Mouse (Mus musculus) forebrain, postnatal 0 days (tissue): ENCODE measurements around the gene Ctu2. TPM values are rescaled to one million over a fixed set of nuclear protein-coding genes. Genes with fewer than 3 reads are reported as not detected.

ENCODE experiments used
- ATAC-seq: fragments of 200-750 bp; cut with Nextera tagmentation; 2 replicates; pipeline ENCODE4 v1.8.0; 2017; ENCODE audit warnings: mild to moderate bottlenecking, moderate library complexity
- DNase-seq: peaks from one replicate; pipeline ENCODE4 v3.0.0-alpha.2; 2015
- H3K27ac ChIP-seq: fragments of 300-500 bp; sonication (generic); 2 replicates; pipeline ENCODE4 v1.5.1; 2014; ENCODE audit warnings: low read depth, mild to moderate bottlenecking, antibody characterized with exemption, low read length, moderate library complexity, mixed read lengths
- H3K27me3 ChIP-seq: fragments of 300-500 bp; sonication (generic); 2 replicates; pipeline ENCODE4 v1.6.1; 2014; ENCODE audit warnings: mild to moderate bottlenecking, low read length, mixed read lengths; ENCODE audit not compliant: insufficient read depth
- H3K36me3 ChIP-seq: fragments of 300-500 bp; sonication (generic); 2 replicates; pipeline ENCODE4 v1.6.1; 2014; ENCODE audit warnings: mild to moderate bottlenecking, moderate library complexity; ENCODE audit not compliant: insufficient read depth
- H3K4me1 ChIP-seq: fragments of 300-500 bp; sonication (generic); 2 replicates; pipeline ENCODE4 v1.6.1; 2014; ENCODE audit warnings: antibody characterized with exemption; ENCODE audit not compliant: insufficient read depth
- H3K4me2 ChIP-seq: fragments of 300-500 bp; sonication (generic); 2 replicates; pipeline ENCODE4 v1.6.1; 2014; ENCODE audit warnings: low read depth, mild to moderate bottlenecking, moderate library complexity
- H3K4me3 ChIP-seq: fragments of 300-500 bp; sonication (generic); 2 replicates; pipeline ENCODE4 v1.5.1; 2014; ENCODE audit warnings: low read depth, low read length, mixed read lengths
- H3K9ac ChIP-seq: fragments of 300-500 bp; sonication (generic); 2 replicates; pipeline ENCODE4 v1.6.1; 2014; ENCODE audit warnings: mild to moderate bottlenecking
- H3K9me3 ChIP-seq: fragments of 300-500 bp; sonication (generic); 2 replicates; pipeline ENCODE4 v1.6.1; 2016; ENCODE audit warnings: low read length
- CTCF ChIP-seq: sonication (generic); IDR thresholded peaks from 2 replicates; pipeline ENCODE4 v1.5.1; 2016; ENCODE audit warnings: antibody characterized with exemption, control low read depth, low read depth
- WGBS: fragments of 180-500 bp; shearing (Covaris S2); extraction: QIAGEN DNeasy Blood & Tissue Kit; methylation state at CpG from one replicate; pipeline ENCODE4 v1.1.7; 2014; 5-methylcytosine and 5-hydroxymethylcytosine counted together
- polyA plus RNA-seq: library from polyadenylated mRNA; unstranded; fragments of >200 nt; fragmentation: Nextera tagmentation; extraction: Ambion mirVana; gene quantifications from 2 replicates; pipeline ENCODE4 v1.2.1, GENCODE M21; 2015
- total RNA-seq: library from RNA; depleted of rRNA; stranded (reverse); fragments of >200 nt; gene quantifications from 2 replicates; pipeline ENCODE4 v1.2.3, GENCODE M21; 2014

Gene Ctu2
- total and polyA plus RNA-seq, 2 experiments from 2014 or later, result 58.0 to 99.5 TPM

DNA sequence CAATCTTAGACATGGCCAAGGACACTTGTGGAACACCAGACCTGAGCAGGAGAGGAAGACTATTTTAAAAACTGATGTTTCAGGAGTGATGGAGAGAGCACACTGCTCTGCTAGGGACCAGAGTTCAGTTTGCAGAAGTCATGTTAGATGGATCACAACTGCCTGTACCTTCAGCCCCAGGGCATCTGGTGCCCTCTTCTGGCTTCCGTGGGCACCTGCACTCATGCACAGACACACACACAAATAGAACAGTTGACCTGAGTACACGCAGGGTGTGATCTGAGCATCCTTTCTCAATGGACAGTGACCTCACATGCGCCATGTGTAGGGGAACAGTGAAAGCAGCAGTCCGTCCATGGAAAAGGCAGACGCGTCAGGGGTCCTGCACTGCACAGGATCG is 7.9 kb downstream of the Ctu2 start:
- 96% methylated on average over 7 of the region's 7 CpGs for WGBS
- ATAC-seq (no peak), DNase-seq (no peak)
- Histone ChIP-seq H3K27me3 (no peaks in the 10 kb centered on the region), H3K4me2 (no peak overlapping the region), H3K36me3 (peaks cover 52% of the 10 kb centered on the region), H3K9me3 (no peaks in the 10 kb centered on the region), H3K9ac (no peak overlapping the region), H3K4me3 (no peak overlapping the region), H3K27ac (no peak overlapping the region), H3K4me1 (no peaks in the 10 kb centered on the region)
- peak; percentile 22; the same call in 1 of the 2 replicates for TF ChIP-seq CTCF

DNA sequence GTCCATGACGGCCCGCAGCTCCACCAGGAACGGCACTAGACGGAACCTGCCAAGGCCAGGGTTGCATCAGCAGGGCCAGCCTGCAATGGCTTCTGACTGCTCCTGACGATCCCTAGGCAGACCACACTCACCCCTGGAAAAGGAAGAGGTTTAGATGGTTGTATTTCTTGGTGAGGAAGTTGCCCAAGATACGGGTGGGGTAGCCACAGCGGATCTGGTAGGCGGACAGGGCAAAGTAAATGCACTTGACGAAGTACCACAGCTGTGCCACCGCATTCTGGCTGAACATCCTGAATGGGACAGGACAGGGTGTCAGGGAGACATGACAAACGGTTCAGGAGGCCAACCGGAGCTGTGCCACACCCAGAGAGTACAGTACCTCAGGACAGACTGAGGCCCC is 8.9 kb downstream of the Ctu2 start:
- no peak for TF ChIP-seq CTCF
- Histone ChIP-seq H3K4me2 (no peak overlapping the region), H3K36me3 (peaks cover 43% of the 10 kb centered on the region), H3K9ac (no peak overlapping the region), H3K9me3 (no peaks in the 10 kb centered on the region), H3K4me3 (no peak overlapping the region), H3K27me3 (no peaks in the 10 kb centered on the region), H3K4me1 (no peaks in the 10 kb centered on the region), H3K27ac (no peak overlapping the region)
- DNase-seq, result no peak
- ATAC-seq, result no peak
- WGBS, result 92% methylated on average over 12 of the region's 12 CpGs

- no peak overlapping the region for H3K4me3 ChIP-seq
- no peak overlapping the region for H3K27ac ChIP-seq
- peaks cover 13% of the 10 kb centered on the region for H3K36me3 ChIP-seq
- H3K27me3 ChIP-seq, result no peaks in the 10 kb centered on the region
- 62% methylated on average over 9 of the region's 9 CpGs for WGBS
- H3K4me2 ChIP-seq, result no peak overlapping the region
- H3K9ac ChIP-seq, result no peak overlapping the region
- no peaks in the 10 kb centered on the region for H3K9me3 ChIP-seq
- ATAC-seq, result peak; percentile 66
- no peaks in the 10 kb centered on the region for H3K4me1 ChIP-seq
- no peak for TF ChIP-seq CTCF
- DNase-seq, result peak; percentile 52
These were observed 12.4 kb downstream of the Ctu2 start for GRCm38 (mm10) chr8:122488387-122488786.

DNA sequence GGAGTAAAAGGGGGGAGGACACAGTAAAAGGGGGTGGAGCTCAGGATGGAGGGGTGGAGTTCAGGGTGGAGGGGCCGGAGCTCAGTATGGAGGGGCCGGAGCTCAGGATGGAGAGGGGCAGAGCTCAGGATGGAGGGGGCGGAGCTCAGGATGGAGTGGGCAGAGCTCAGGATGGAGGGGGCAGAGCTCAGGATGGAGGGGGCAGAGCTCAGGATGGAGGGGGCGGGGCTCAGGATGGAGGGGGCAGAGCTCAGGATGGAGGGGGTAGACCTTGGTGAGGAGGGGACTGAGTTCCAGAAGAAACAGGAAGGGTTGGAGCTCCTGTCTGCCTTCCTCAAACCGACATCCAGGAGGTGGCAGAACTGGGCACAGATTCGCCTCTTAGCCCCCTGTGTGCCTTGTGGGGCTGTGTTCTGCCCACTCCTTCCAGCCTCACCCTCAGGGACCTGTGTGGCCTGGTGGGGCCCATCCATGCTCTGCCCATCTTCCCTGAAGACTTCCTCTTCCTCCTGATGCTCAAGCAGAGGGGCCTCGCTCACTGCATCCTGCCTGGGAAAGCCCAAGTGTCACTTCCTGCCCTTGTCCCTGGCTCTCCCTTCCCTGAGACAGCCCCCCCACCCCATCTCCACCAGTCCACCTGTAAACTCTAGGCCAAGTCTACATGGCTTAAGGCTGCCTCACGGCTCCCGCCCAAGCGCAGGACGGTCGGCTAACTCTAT is 21.2 kb downstream of the Ctu2 start:
- H3K27ac ChIP-seq, result no peak overlapping the region
- H3K4me2 ChIP-seq, result no peak overlapping the region
- no peak overlapping the region for H3K9ac ChIP-seq
- no peaks in the 10 kb centered on the region for H3K27me3 ChIP-seq
- no peak for DNase-seq
- TF ChIP-seq CTCF, result no peak
- no peak for ATAC-seq
- H3K4me1 ChIP-seq, result no peaks in the 10 kb centered on the region
- no peak overlapping the region for H3K4me3 ChIP-seq
- 82% methylated on average over 12 of the region's 12 CpGs for WGBS
- H3K9me3 ChIP-seq, result no peaks in the 10 kb centered on the region
- H3K36me3 ChIP-seq, result no peaks in the 10 kb centered on the region

DNA sequence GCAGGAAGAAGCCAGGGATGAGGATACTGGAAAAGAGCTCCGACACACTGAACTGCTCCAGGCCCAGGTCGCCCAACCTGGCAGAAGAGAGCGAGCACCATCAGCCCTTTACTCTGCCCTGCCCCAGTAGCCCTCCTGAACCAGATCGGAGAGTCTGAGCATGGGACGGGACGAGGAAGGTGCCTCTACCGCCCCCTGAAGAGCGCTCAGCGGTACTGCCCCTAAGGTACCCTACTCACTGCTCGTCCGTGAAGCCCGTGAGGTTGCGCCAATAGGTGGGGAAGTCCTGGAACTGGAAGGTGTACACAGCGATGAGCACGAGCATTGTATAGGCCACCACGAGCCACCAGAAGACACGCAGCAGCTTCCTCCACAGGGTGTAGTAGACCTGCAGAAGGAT is 22.0 kb downstream of the Ctu2 start:
- no peaks in the 10 kb centered on the region for H3K36me3 ChIP-seq
- WGBS, result 65% methylated on average over 17 of the region's 17 CpGs
- ATAC-seq (no peak), DNase-seq (no peak)
- no peak overlapping the region for H3K27ac ChIP-seq
- H3K4me2 ChIP-seq, result no peak overlapping the region
- TF ChIP-seq CTCF, result peak; percentile 34; the same call in 1 of the 2 replicates
- no peaks in the 10 kb centered on the region for H3K4me1 ChIP-seq
- H3K9ac ChIP-seq, result no peak overlapping the region
- no peak overlapping the region for H3K4me3 ChIP-seq
- H3K9me3 ChIP-seq, result no peaks in the 10 kb centered on the region
- no peaks in the 10 kb centered on the region for H3K27me3 ChIP-seq

DNA sequence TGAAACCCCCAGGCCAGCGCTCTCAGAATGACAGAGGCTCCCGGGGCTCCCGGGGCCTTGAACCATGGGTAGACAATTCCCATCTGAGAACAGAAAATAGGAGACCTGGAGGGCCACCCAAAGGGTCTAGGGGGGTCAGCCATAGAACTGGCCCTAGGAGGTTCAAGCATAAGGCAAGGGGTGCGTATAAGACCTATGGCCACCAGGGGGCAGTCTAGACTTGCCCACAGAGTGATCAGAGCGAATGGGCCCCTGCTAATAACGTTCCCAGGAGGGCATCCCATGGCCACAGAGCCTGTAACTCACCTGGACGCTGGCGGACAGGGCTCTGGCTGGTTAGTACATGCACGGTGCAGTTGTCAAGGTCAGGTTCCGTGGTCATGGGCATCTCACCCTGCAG is 24.9 kb downstream of the Ctu2 start:
- no peaks in the 10 kb centered on the region for H3K9me3 ChIP-seq
- ATAC-seq, result peak; percentile 48
- no peaks in the 10 kb centered on the region for H3K27me3 ChIP-seq
- H3K27ac ChIP-seq, result no peak overlapping the region
- no peak overlapping the region for H3K4me3 ChIP-seq
- WGBS, result 39% methylated on average over 10 of the region's 10 CpGs
- no peak overlapping the region for H3K4me2 ChIP-seq
- no peaks in the 10 kb centered on the region for H3K4me1 ChIP-seq
- DNase-seq, result peak; percentile 85
- no peak overlapping the region for H3K9ac ChIP-seq
- TF ChIP-seq CTCF, result peak; percentile 94
- no peaks in the 10 kb centered on the region for H3K36me3 ChIP-seq

DNA sequence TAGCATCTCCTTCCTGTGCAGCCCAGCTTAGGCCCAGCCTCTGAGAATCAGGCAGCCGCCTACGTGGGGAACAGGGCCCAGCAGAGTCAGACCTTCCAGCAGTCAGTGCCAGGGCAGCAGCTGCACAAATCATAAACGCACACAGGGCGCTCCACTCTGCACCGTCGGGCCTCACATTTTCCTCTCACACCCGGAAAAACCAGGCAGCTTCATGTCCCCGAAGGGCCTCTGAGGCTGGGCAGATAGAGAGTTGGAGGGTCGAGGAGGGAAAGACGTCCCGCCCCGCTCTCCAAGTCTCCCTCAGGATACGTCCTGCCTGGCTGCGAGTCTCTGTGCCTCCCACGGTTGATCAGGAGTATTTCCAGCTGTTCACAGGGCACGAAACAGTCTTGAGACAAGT is 35.6 kb downstream of the Ctu2 start:
- H3K27me3 ChIP-seq, result no peaks in the 10 kb centered on the region
- 84% methylated on average over 16 of the region's 16 CpGs for WGBS
- ATAC-seq (no peak), DNase-seq (no peak)
- no peak for TF ChIP-seq CTCF
- no peaks in the 10 kb centered on the region for H3K36me3 ChIP-seq
- no peak overlapping the region for H3K27ac ChIP-seq
- no peak overlapping the region for H3K9ac ChIP-seq
- no peak overlapping the region for H3K4me3 ChIP-seq
- H3K4me1 ChIP-seq, result no peaks in the 10 kb centered on the region
- no peaks in the 10 kb centered on the region for H3K9me3 ChIP-seq
- H3K4me2 ChIP-seq, result no peak overlapping the region
